Mouse (Mus musculus) adrenal gland, adult 2 months (tissue): ENCODE results near the gene Eps8l3. TPM values are rescaled to one million over a fixed set of nuclear protein-coding genes. Genes with fewer than 3 reads are reported as not detected.

Source experiments
- DNase-seq: peaks from one replicate; pipeline ENCODE4 v3.0.0; 2021
- long read RNA-seq: library from polyadenylated mRNA; stranded (forward); transcript quantifications from one replicate; pipeline ENCODE4 v2.0.0, GENCODE M21; 2021
- polyA plus RNA-seq: library from polyadenylated mRNA; depleted of rRNA; stranded (reverse); fragments of >200 nt; gene quantifications from 2 replicates; pipeline ENCODE4 v1.2.3, GENCODE M21; 2012; rRNA removed
- total RNA-seq, 2 experiments: library from RNA; stranded (reverse); gene quantifications; 2 replicates each; pipeline ENCODE4 v1.2.3; 2021

Eps8l3 gene
- total RNA-seq, result not detected
- not detected in 2 replicates for polyA plus RNA-seq
- long read RNA-seq, result 0 reads

- no peak for DNase-seq
Measured at GRCm38 (mm10) chr3:107877005-107877404, at the start of gene Eps8l3. Gene Eps8l3, plus strand, starts transcription at chr3:107877229.

GRCm38 (mm10) chr3:107827873-107828405 lies 49.1 kb upstream of the Eps8l3 start:
- no peak for DNase-seq

- no peak for DNase-seq
Measured at GRCm38 (mm10) chr3:107828518-107828917, 48.5 kb upstream of the Eps8l3 start.

GRCm38 (mm10) chr3:107828997-107829396 lies 48.0 kb upstream of the Eps8l3 start:
- DNase-seq, result no peak

- peak; percentile 33 for DNase-seq
Measured at GRCm38 (mm10) chr3:107829625-107830024, 47.4 kb upstream of the Eps8l3 start.

- DNase-seq, result no peak
Measured at GRCm38 (mm10) chr3:107831875-107832554, 45.0 kb upstream of the Eps8l3 start.

GRCm38 (mm10) chr3:107832645-107833044 lies 44.4 kb upstream of the Eps8l3 start:
- DNase-seq, result no peak

GRCm38 (mm10) chr3:107833370-107833769 lies 43.7 kb upstream of the Eps8l3 start:
- no peak for DNase-seq

- no peak for DNase-seq
Measured at GRCm38 (mm10) chr3:107833872-107834341, 43.1 kb upstream of the Eps8l3 start.

- DNase-seq, result no peak
Measured at GRCm38 (mm10) chr3:107835301-107835700, 41.7 kb upstream of the Eps8l3 start.

- peak; percentile 29 for DNase-seq
Measured at GRCm38 (mm10) chr3:107839855-107840254, 37.2 kb upstream of the Eps8l3 start.

- no peak for DNase-seq
Measured at GRCm38 (mm10) chr3:107840855-107841254, 36.2 kb upstream of the Eps8l3 start.

GRCm38 (mm10) chr3:107841370-107841769 lies 35.7 kb upstream of the Eps8l3 start:
- no peak for DNase-seq

- DNase-seq, result no peak
Measured at GRCm38 (mm10) chr3:107843406-107843805, 33.6 kb upstream of the Eps8l3 start.

GRCm38 (mm10) chr3:107844001-107844400 lies 33.0 kb upstream of the Eps8l3 start:
- peak; percentile 75 for DNase-seq

GRCm38 (mm10) chr3:107844499-107844898 lies 32.5 kb upstream of the Eps8l3 start:
- peak; percentile 24 for DNase-seq

GRCm38 (mm10) chr3:107846175-107846574 lies 30.9 kb upstream of the Eps8l3 start:
- DNase-seq, result no peak

GRCm38 (mm10) chr3:107846835-107847234 lies 30.2 kb upstream of the Eps8l3 start:
- no peak for DNase-seq

GRCm38 (mm10) chr3:107848126-107848525 lies 28.9 kb upstream of the Eps8l3 start:
- no peak for DNase-seq

- DNase-seq, result no peak
Measured at GRCm38 (mm10) chr3:107849000-107849692, 27.9 kb upstream of the Eps8l3 start.

GRCm38 (mm10) chr3:107849693-107850031 lies 27.4 kb upstream of the Eps8l3 start:
- no peak for DNase-seq

GRCm38 (mm10) chr3:107850418-107851031 lies 26.5 kb upstream of the Eps8l3 start:
- DNase-seq, result peak; percentile 86

GRCm38 (mm10) chr3:107852786-107853185 lies 24.2 kb upstream of the Eps8l3 start:
- DNase-seq, result no peak
